Mouse (Mus musculus): ENCODE data around the gene Mdk.

DNA sequence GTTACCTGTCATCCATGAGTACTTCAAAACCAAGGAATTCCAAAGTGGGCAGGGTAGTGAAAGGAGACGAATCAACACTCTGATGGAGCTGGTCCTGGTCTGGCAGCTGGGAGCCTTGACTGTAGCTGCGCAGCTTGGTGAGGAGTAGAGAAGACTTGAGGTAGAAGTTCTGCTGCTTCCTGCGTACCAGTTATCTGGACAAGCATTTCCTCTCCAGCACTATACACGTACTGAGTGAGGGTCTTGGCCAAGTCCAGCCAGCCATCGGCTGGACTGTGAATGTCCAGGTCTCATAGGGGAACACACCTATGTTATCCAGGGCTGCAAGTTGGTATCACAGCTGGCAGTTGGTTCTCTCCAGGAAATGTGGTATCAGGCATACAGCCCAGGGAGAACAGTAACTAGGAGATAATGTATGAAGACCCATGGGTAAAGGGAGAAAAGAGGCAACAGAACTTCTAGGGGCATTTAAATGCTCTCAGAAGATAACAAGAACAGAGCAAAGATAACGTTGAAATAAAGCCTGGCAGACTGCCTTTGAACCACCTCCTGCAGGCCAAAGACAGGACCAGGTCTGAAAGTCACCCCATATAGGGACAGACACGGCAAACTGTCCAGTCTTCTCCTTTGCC, 15.6 kb downstream of the Mdk start:
- TF ChIP-seq CTCF (IDR thresholded peaks at IDR 0.05; ENCODE audit: insufficient read depth, low read depth, low read length) (no peak), POLR2A (IDR thresholded peaks at IDR 0.05; ENCODE audit: insufficient read depth, low read depth, low read length) (no peak)

All from olfactory bulb, adult 2 months (tissue).